Mouse (Mus musculus) cerebral cortex, adult 2 months (tissue): ENCODE results near the gene Kdm5a.

Experiments used
- WGBS: fragments of 180-500 bp; shearing (Covaris S2); methylation state at CpG from one replicate; pipeline ENCODE4 v1.1.7; 2018; 5-methylcytosine and 5-hydroxymethylcytosine counted together

Gene Kdm5a

GRCm38 (mm10) chr6:120442171-120442749 is 78.3 kb downstream of the Kdm5a start:
- WGBS = 55% methylated on average over 4 of the region's 4 CpGs

- 41% methylated on average over 14 of the region's 14 CpGs for WGBS
Measured at GRCm38 (mm10) chr6:120443363-120444355, 79.7 kb downstream of the Kdm5a start.

DNA sequence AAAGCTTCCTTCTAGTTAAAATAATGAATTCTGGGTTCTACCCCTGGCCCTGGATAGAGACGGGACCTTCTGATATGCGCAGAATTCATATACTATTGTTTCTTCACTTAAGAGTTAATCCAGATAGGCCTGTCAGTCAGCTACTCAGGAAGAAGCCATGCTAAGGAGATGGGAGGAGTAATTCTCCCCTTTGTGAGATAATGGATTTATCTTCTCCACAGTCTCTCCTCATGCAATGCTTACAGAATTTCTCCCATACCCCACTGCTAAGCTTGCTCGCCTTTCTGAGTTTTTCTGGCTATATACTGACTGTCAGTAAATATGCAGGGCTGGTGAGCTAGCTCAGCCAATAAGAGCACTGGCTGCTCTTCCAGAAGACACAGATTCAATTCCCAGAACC is 86.3 kb downstream of the Kdm5a start:
- WGBS = 83% methylated on average over 3 of the region's 3 CpGs

- 88% methylated on average over 11 of the region's 11 CpGs for WGBS
Measured at GRCm38 (mm10) chr6:120452384-120453102, 88.6 kb downstream of the Kdm5a start.

DNA sequence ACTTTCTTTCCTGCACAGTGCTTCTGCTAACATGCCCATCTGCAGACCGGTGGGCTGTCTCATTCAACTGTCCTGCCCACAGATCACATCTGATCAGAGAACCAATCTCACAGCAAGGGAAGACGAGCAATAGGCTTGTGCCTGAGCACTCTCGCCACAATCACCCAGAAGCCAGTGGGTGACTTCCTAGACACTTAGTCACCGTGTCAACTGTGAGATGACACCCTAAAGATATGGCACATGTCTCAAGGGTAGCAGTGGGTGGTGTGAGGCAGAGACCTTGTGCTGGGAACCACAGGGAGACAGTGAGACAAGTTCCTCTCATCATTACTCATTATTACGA is 89.2 kb downstream of the Kdm5a start:
- WGBS = 71% methylated on average over 5 of the region's 5 CpGs

GRCm38 (mm10) chr6:120453556-120453955 is 89.6 kb downstream of the Kdm5a start:
- 86% methylated on average over 3 of the region's 3 CpGs for WGBS

DNA sequence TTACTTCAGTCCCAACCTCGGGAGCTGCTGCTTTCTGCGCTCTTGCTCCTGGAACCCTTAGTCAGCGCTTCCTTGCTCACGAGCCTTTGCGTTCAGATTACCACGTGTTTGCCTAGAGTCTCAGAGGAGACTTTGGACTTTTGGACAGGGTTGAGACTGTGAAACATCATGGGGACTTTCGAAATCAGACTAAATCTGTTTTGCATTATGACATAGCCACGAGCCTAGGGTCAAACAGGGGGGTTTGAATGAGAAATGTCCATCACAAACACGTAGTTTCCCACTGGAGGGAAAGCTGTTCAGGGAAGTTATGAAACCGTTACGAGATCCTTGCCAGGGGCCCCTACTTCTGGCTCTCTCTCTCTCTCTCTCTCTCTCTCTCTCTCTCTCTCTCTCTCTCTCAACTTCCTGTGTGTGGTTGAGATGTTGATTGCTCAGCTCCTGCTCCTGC is 90.7 kb downstream of the Kdm5a start:
- WGBS = 53% methylated on average over 11 of the region's 11 CpGs

- WGBS = 74% methylated on average over 7 of the region's 7 CpGs
Measured at GRCm38 (mm10) chr6:120457074-120457473, 93.2 kb downstream of the Kdm5a start.

DNA sequence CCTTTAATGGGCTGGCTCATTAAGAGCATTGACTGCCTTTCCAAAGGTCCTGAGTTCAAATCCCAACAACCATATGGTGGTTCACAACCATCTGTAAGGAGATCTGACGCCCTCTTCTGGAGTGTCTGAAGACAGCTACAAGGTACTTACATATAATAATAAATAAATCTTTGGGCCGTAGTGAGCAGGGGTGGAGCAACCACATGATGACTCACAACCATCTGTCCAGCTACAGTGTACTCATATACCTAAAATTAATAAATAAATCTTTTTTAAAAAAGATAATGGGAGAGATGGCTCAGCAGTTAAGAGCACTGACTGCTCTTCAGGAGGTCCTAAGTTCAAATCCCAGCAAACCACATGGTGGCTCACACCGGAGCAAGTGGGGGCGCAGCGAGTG is 93.8 kb downstream of the Kdm5a start:
- 80% methylated on average over 5 of the region's 5 CpGs for WGBS

- 76% methylated on average over 15 of the region's 15 CpGs for WGBS
Measured at GRCm38 (mm10) chr6:120461217-120461616, 97.3 kb downstream of the Kdm5a start.

DNA sequence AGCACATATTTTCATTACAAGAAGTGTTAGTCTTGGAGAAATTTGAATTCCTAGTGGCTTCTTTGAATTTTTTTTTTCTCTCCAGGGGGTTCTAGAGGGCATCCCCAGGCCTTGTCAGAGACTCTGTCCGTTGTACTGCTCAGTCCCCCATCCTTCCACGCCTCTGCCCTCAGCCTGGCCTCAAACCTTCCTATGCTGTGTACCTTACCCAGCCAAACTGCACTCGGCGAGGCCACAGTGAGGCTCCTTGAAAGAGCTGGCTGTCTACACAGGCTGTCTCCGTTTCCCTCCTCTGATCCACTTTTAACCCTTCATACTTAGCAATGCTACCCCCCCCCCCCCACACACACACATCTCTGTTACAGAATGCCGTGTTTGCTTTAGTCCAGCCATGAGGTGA is 98.3 kb downstream of the Kdm5a start:
- WGBS = 67% methylated on average over 6 of the region's 6 CpGs

GRCm38 (mm10) chr6:120463086-120463871 is 99.4 kb downstream of the Kdm5a start, which contains the start of gene Il17ra:
Il17ra (plus strand) TSS chr6:120463247.
- WGBS = under 1% methylated on average over 90 of the region's 90 CpGs

GRCm38 (mm10) chr6:120463884-120464283 is 100.0 kb downstream of the Kdm5a start:
- 4% methylated on average over 11 of the region's 11 CpGs for WGBS

DNA sequence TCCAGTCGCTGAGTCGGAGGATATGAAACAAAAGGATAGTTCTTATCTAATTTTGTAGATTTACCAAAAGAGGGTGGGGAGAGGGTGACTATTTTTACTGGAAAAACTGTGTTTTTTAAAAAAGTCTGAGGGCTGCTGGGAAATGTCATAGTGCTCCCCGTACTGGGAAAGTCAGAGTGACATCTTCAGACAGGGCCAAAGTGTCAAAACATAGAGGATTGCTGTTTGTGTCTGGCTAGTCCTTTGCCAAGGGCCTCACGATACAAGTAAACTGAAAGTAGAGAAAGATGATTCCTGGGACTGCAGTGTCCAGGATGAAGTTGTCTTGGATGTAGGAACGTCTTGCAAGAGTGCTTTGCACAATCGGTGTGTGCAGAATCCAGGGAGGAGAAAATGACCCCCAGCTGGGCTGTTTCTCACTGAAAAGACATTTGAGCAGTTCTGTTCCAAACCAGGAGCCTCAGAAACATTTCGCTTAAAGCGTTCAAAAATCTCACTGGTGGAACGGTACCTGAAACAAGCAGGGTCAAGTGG is 100.5 kb downstream of the Kdm5a start:
- 58% methylated on average over 9 of the region's 9 CpGs for WGBS

GRCm38 (mm10) chr6:120465393-120465792 is 101.5 kb downstream of the Kdm5a start:
- WGBS = 57% methylated on average over 4 of the region's 4 CpGs

GRCm38 (mm10) chr6:120466609-120467329 is 102.8 kb downstream of the Kdm5a start:
- WGBS = 79% methylated on average over 10 of the region's 10 CpGs

GRCm38 (mm10) chr6:120468259-120468658 is 104.3 kb downstream of the Kdm5a start:
- 97% methylated on average over 4 of the region's 4 CpGs for WGBS

GRCm38 (mm10) chr6:120469268-120469667 is 105.3 kb downstream of the Kdm5a start:
- WGBS = 74% methylated on average over 3 of the region's 3 CpGs

DNA sequence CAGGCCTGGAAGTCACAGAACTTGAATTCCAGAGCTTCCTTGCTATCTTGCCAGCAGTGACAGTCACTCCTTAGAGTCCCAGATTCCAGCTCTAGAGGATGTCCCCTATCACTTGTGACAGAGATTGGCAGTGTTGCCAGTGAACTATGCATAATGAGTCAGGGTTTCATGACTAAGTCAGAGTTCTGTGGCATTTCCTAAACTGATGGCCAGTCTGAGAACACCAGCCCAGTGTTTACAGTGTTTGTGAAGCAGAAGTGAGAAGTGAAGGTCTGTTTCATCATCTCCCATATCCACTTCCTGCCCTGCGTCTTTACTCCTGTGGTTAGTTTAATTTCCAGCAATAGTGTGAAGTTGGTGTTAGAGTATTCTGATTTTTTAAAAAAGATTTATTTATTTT is 106.7 kb downstream of the Kdm5a start:
- WGBS = 75% methylated on average over 1 of the region's 1 CpGs

DNA sequence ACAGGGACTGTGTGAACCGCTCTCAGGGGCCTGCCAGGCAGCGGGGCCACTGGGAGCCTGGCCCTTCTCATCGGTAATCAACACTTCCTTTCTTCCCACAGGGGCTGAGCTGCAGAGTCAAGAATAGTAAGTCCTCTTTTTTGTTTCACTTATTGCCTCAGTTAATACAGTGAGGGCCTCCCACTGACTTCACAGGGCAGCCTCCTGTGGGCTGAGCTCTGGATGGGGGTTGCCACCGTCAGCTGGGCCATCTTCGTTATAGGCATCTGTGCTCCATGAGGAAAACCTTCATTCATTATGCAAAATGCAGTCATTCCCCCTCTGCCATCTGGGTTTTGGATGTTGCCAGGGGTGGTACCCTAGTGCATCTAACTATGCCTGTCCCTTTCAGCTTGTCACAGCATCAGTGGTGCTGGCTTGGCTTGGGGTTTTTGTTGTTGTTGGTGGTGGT is 108.1 kb downstream of the Kdm5a start:
- 21% methylated on average over 5 of the region's 5 CpGs for WGBS
